Mouse (Mus musculus): ENCODE data around the gene 2010315B03Rik. TPM values are rescaled to one million over a fixed set of nuclear protein-coding genes. Genes with fewer than 3 reads are reported as not detected.

The 2010315B03Rik gene
- polyA plus RNA-seq, 1 experiment: 11.0 TPM

GRCm38 (mm10) chr9:124267493-124267892 lies 45.0 kb downstream of the 2010315B03Rik start:
- DNase-seq (ENCODE audit: low read depth): no peak
- TF ChIP-seq CTCF (IDR thresholded peaks at IDR 0.05; ENCODE audit: borderline replicate concordance, extremely low read depth, insufficient read depth, insufficient read length): no peak

GRCm38 (mm10) chr9:124262987-124263717 lies 49.3 kb downstream of the 2010315B03Rik start:
- no peak for TF ChIP-seq POLR2A (IDR thresholded peaks at IDR 0.05; ENCODE audit: borderline replicate concordance, extremely low read depth, insufficient read depth, insufficient read length, poor library complexity, severe bottlenecking)
- no peak for DNase-seq (ENCODE audit: low read depth)

DNA sequence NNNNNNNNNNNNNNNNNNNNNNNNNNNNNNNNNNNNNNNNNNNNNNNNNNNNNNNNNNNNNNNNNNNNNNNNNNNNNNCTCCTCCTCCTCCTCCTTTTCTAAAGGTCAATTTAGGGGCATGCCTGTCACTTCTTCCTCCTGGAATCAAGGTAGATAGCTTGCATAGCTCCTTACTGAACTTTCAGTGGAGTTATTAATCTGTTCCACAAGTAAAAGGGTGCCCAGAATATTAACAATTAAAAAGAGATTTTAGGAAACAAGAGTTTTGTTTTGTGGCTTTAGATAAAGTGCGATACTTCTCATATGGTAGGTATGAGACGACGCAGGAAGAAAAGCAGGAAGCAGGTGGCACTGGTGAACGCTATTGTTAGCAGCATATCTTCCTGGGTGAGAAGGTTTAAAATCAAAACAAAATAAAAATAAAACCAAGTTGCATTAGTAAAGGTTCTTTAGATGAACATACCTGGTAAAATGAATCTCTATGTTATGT lies 54.4 kb downstream of the 2010315B03Rik start:
- no peak for DNase-seq (ENCODE audit: low read depth)
- no peak for TF ChIP-seq CTCF (IDR thresholded peaks at IDR 0.05; ENCODE audit: borderline replicate concordance, extremely low read depth, insufficient read depth, insufficient read length)
- TF ChIP-seq POLR2A (IDR thresholded peaks at IDR 0.05; ENCODE audit: borderline replicate concordance, extremely low read depth, insufficient read depth, insufficient read length, poor library complexity, severe bottlenecking): no peak

DNA sequence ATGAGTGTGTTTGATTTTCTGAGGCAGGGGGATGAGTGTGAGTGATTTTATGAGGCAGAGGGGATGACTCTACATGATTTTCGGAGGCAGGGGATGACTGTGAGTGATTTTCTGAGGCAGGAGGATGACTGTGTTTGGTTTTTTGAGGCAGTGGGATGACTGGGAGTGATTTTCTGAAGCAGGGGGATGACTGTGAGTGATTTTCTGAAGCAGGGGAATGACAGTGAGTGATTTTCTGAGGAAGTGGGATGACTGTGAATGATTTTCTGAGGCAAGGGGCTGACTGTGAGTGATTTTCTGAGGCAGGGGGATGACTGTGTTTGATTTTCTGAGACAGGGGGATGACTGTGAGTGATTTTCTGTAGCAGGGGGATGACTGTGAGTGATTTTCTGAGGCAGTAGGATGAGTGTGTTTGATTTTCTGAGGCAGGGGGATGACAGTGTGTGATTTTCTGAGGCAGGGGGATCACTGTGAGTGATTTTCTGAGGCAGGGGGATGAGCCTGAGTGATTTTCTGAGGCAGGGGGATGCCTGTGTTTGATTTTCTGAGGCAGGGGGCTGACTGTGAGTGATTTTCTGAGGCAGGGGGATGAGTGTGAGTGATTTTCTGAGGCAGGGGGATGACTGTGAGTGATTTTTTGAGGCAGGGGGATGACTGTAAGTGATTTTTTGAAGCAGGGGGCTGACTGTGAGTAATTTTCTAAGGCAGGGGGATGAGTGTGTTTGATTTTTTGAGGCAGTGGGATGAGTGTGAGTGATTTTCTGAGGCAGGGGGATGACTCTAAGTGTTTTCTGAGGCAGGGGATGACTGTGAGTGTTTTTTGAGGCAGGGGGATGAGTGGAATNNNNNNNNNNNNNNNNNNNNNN lies 55.1 kb downstream of the 2010315B03Rik start:
- TF ChIP-seq POLR2A (IDR thresholded peaks at IDR 0.05; ENCODE audit: borderline replicate concordance, extremely low read depth, insufficient read depth, insufficient read length, poor library complexity, severe bottlenecking) (no peak), CTCF (IDR thresholded peaks at IDR 0.05; ENCODE audit: borderline replicate concordance, extremely low read depth, insufficient read depth, insufficient read length) (no peak)
- peak; percentile 83 for DNase-seq (ENCODE audit: low read depth)

DNA sequence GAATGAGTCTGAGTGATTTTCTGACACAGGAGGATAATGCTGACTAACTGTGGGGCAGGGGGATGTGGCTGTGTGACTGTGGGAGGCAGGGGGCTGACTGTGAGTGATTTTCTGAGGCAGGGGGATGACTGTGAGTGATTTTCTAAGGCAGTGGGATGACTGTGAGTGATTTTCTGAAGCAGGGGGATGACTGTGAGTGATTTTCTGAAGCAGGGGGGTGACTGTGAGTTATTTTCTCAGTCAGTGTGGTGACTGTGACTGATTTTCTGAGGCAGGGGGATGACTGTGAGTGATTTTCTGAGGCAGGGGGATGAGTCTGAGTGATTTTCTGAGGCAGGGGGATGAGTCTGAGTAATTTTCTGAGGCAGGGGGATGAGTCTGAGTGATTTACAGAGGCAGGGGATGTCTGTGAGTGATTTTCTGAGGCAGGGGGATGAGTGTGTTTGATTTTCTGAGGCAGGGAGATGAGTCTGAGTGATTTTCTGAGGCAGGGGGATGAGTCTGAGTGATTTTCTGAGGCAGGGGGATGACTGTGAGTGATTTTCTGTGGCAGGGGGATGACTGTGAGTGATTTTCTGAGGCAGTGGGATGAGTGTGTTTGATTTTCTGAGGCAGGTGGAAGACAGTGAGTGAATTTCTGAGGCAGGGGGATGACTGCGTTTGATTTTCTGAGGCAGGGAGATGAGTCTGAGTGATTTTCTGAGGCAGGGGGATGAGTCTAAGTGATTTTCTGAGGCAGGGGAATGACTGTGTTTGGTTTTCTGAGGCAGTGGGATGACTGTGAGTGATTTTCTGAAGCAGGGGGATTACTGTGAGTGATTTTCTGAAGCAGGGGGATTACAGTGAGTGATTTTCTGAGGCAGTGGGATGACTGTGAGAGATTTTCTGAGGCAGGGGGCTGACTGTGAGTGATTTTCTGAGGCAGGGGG lies 56.0 kb downstream of the 2010315B03Rik start:
- peak; percentile 44 for DNase-seq (ENCODE audit: low read depth)

- DNase-seq (ENCODE audit: low read depth): peak; percentile 38
- TF ChIP-seq POLR2A (IDR thresholded peaks at IDR 0.05; ENCODE audit: borderline replicate concordance, extremely low read depth, insufficient read depth, insufficient read length, poor library complexity, severe bottlenecking): no peak
- peak; percentile 51; the same call in 1 of the 2 replicates for TF ChIP-seq CTCF (IDR thresholded peaks at IDR 0.05; ENCODE audit: borderline replicate concordance, extremely low read depth, insufficient read depth, insufficient read length)
Measured at GRCm38 (mm10) chr9:124251438-124251837, 61.1 kb downstream of the 2010315B03Rik start.

Other genes with a start within 250 kb of the 2010315B03Rik start
- gene Ccr2, start 210.7 kb downstream of the 2010315B03Rik start, polyA plus RNA-seq (2012; rRNA removed): 0.32 and 0.37 TPM in 2 replicates
- gene Ccr5, start 191.2 kb downstream of the 2010315B03Rik start, polyA plus RNA-seq (2012; rRNA removed): 0.15 and 0.59 TPM in 2 replicates
- 314 and 336 TPM in 2 replicates for gene Ppp2r3d, start 164.2 kb upstream of the 2010315B03Rik start, polyA plus RNA-seq (2012; rRNA removed)
- not detected in 2 replicates for gene Gm21836, start 181.1 kb upstream of the 2010315B03Rik start, polyA plus RNA-seq (2012; rRNA removed)